Mouse (Mus musculus) liver, embryonic 15.5 days (tissue): ENCODE results near the gene Birc2. TPM values are rescaled to one million over a fixed set of nuclear protein-coding genes. Genes with fewer than 3 reads are reported as not detected.

Source experiments
- ATAC-seq: fragments of 200-750 bp; cut with Nextera tagmentation; 2 replicates; pipeline ENCODE4 v1.8.0; 2017; ENCODE audit warnings: moderate number of reproducible peaks, mild to moderate bottlenecking, moderate library complexity; ENCODE audit not compliant: insufficient read depth
- H3K27ac ChIP-seq: fragments of 300-500 bp; sonication (generic); replicated peaks from 2 replicates; pipeline ENCODE4 v1.5.1; 2015; ENCODE audit warnings: mild to moderate bottlenecking, inconsistent platforms
- H3K27me3 ChIP-seq: fragments of 300-500 bp; sonication (generic); 2 replicates; pipeline ENCODE4 v1.6.1; 2015; ENCODE audit warnings: mild to moderate bottlenecking, inconsistent platforms
- H3K36me3 ChIP-seq: fragments of 300-500 bp; sonication (generic); replicated peaks from 2 replicates; pipeline ENCODE4 v1.6.1; 2015; ENCODE audit warnings: moderate library complexity, mild to moderate bottlenecking, inconsistent platforms
- H3K4me1 ChIP-seq: fragments of 300-500 bp; sonication (generic); replicated peaks from 2 replicates; pipeline ENCODE4 v1.6.1; 2015; ENCODE audit warnings: inconsistent platforms
- H3K4me2 ChIP-seq: fragments of 300-500 bp; sonication (generic); 2 replicates; pipeline ENCODE4 v1.6.1; 2015; ENCODE audit warnings: moderate library complexity, mild to moderate bottlenecking, inconsistent platforms
- H3K4me3 ChIP-seq: fragments of 300-500 bp; sonication (generic); replicated peaks from 2 replicates; pipeline ENCODE4 v1.5.1; 2015; ENCODE audit warnings: mild to moderate bottlenecking, inconsistent platforms
- H3K9ac ChIP-seq: fragments of 300-500 bp; sonication (generic); 2 replicates; pipeline ENCODE4 v1.6.1; 2015; ENCODE audit warnings: moderate library complexity, mild to moderate bottlenecking, inconsistent platforms
- H3K9me3 ChIP-seq: fragments of 300-500 bp; sonication (generic); replicated peaks from 2 replicates; pipeline ENCODE4 v1.6.1; 2016; ENCODE audit warnings: inconsistent platforms
- WGBS: fragments of 180-500 bp; shearing (Covaris S2); methylation state at CpG from one replicate; pipeline ENCODE4 v1.1.7; 2015; ENCODE audit warnings: mixed read lengths; ENCODE audit not compliant: insufficient replicate concordance; 5-methylcytosine and 5-hydroxymethylcytosine counted together
- polyA plus RNA-seq: library from polyadenylated mRNA; unstranded; fragments of >200 nt; fragmentation: Nextera tagmentation; extraction: Ambion mirVana; gene quantifications from 2 replicates; pipeline ENCODE4 v1.2.1, GENCODE M21; 2015

The Birc2 gene
- polyA plus RNA-seq, 1 experiment from 2014 or later = 13.0 TPM

DNA sequence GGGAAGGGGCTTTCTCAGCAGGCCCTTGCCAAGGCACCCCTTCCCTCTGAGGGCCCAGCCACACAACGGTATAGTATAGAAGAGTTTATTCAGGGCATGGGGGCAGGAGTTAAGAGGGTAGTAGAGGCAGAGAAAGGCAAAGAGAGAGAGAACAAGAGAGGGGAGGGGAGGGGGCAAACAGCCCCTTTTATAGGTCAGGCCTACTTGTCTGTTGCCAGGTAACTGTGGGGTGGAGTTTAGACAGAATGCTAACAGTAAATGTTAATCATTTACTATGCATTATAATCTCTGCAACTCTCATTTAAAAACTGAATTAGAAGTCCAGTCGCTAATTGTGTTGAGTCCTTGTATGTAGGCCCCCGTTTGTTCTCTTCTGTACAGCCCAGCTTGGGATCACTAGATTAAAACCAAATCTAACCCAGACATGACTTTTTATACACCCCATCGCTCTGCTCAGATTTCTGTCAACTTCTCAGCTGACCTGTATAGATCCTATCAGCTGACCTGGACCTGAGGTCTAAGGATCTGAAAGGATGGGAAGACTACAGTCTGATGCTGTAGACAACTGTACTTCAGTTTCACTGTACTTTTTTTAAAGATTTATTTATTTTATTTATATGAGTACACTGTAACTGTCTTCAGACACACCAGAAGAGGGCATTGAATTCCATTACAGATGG lies 8.5 kb upstream of the Birc2 start:
- no peak for ATAC-seq
- Histone ChIP-seq H3K36me3 (peaks cover 16% of the 10 kb centered on the region; the same call in 1 of the 2 replicates), H3K4me1 (no peaks in the 10 kb centered on the region), H3K27me3 (no peaks in the 10 kb centered on the region), H3K4me2 (no peak overlapping the region), H3K9me3 (no peaks in the 10 kb centered on the region), H3K9ac (no peak overlapping the region), H3K4me3 (no peak overlapping the region), H3K27ac (no peak overlapping the region)
- 69% methylated on average over 4 of the region's 4 CpGs for WGBS

DNA sequence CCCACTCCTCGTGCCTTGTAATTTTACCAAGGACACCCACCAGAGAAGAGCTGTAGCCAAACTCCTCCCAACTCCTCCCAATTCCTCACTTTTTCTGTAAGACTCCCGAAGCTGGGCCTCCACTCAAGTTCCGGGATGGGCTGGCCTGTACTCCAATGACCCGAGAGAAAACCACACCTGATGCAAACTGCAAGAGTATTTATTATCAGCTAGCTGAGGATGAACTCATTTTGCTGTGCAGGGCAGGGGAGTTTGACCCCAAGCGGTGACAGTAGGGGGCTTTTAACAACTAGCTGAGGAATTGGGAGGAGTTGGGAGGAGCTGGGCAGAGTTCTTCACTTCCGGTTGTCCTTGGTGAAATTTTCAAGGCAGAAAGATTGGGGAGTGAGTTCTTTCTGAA lies 4.4 kb upstream of the Birc2 start:
- H3K4me2 ChIP-seq = no peak overlapping the region
- no peaks in the 10 kb centered on the region for H3K27me3 ChIP-seq
- no peaks in the 10 kb centered on the region for H3K36me3 ChIP-seq
- no peak overlapping the region for H3K4me3 ChIP-seq
- 74% methylated on average over 6 of the region's 6 CpGs for WGBS
- H3K4me1 ChIP-seq = peaks cover 11% of the 10 kb centered on the region
- no peak for ATAC-seq
- H3K27ac ChIP-seq = no peak overlapping the region
- no peak overlapping the region for H3K9ac ChIP-seq
- H3K9me3 ChIP-seq = no peaks in the 10 kb centered on the region

DNA sequence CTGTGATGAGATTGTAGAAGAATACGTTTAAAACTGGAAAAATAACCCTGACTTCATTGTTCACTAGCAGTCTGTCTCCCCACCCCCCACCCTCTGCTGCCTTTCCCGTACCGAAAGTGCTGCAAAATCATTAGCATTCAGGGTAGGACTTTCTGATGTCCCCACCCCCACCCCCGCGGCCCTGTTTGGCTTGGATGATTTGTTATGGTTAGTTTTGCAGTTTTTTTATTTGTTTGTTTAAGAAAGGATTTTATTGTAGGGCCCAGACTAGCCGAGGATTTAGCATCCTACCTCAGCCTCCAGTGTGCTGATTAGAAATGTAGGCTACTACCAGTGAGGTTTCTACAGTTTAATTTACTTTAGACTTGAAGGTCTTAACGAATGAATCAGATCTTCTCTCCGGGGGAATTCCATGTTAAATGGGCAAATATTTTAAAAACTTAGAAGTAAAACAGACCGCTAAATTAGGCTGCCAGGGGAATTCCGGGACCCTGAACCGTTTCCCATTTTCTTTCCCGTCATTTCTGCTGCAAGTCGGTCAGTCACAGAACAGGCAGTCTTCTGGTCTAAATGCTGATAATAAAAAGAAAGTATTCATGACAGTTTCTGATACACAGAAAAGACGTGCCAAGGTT lies 1.1 kb upstream of the Birc2 start:
- peak overlapping the region; percentile 79 for H3K4me3 ChIP-seq
- peak overlapping the region; percentile 83 for H3K9ac ChIP-seq
- peaks cover 16% of the 10 kb centered on the region for H3K36me3 ChIP-seq
- peak overlapping the region; percentile 88 for H3K4me2 ChIP-seq
- no peaks in the 10 kb centered on the region for H3K9me3 ChIP-seq
- H3K27me3 ChIP-seq = no peaks in the 10 kb centered on the region
- no peak for ATAC-seq
- peaks cover 24% of the 10 kb centered on the region for H3K4me1 ChIP-seq
- H3K27ac ChIP-seq = peak overlapping the region; percentile 99
- WGBS = 24% methylated on average over 14 of the region's 14 CpGs

DNA sequence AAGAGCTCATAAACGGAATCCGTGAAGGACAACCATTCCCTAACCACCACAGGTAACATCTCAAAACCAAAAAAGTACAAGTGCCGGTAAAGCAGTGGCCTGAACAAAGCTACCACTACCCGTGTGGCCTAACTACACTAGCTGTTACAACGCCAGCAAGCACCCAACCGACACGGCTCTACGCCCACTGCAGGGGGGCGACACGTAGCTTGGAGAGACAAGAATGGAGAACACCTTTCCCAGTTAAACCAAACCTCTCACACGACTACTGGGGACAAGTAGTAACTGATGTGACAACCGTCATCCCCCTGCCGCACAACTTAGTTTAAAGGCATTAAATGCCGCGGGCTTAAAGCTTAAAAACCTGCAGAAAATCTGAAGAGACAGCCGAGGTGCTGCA lies 533 bp downstream of the Birc2 start:
- Histone ChIP-seq H3K9ac (peak overlapping the region; percentile 83), H3K4me1 (peaks cover 38% of the 10 kb centered on the region), H3K27me3 (no peaks in the 10 kb centered on the region), H3K4me3 (peak overlapping the region; percentile 79), H3K27ac (peak overlapping the region; percentile 99), H3K36me3 (peaks cover 16% of the 10 kb centered on the region), H3K9me3 (no peaks in the 10 kb centered on the region), H3K4me2 (peak overlapping the region; percentile 88)
- under 1% methylated on average over 16 of the region's 16 CpGs for WGBS
- ATAC-seq = peak; percentile 36

DNA sequence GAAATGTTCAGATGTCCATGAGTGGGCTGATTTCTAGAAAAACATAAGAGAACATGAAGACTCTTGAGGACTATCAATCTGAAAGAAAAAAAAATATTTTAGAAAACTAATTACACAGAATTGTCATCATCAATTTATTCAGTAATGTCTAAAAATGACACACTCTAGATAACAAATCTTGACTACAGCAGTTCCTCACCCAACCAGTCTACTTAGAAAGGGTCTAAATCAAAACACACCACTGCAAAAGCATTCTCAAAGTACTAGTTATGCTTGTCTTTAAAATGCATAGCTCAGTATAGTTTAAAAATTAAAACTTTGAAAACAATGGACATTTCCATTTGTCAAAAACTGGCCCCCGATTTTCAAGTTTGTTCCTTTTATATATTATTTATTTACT lies 1.6 kb downstream of the Birc2 start:
- Histone ChIP-seq H3K4me2 (peak overlapping the region; percentile 88; the same call in 1 of the 2 replicates), H3K4me1 (peaks cover 41% of the 10 kb centered on the region), H3K36me3 (peaks cover 16% of the 10 kb centered on the region), H3K4me3 (no peak overlapping the region; the same call in 1 of the 2 replicates), H3K9ac (no peak overlapping the region), H3K9me3 (no peaks in the 10 kb centered on the region), H3K27ac (no peak overlapping the region), H3K27me3 (no peaks in the 10 kb centered on the region)
- 63% methylated on average over 1 of the region's 1 CpGs for WGBS
- no peak for ATAC-seq

DNA sequence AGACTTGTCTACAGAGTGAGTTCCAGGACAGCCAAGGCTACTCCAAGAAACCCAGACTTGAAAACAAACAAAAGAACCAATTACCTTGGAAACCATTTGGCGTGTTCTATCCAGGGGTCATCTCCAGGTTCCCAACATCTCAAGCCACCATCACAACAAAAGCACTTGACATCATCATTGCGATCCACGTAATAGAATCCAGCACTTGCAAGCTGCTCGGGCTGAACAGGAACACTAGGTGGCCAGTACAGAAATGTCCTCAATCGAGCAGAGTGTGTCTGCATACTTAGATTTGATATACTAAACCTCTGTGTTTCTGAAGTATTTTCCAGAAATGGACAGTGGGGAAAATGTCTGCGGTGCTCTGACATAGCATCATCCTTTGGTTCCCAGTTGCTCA lies 3.4 kb downstream of the Birc2 start:
- H3K27ac ChIP-seq = no peak overlapping the region

DNA sequence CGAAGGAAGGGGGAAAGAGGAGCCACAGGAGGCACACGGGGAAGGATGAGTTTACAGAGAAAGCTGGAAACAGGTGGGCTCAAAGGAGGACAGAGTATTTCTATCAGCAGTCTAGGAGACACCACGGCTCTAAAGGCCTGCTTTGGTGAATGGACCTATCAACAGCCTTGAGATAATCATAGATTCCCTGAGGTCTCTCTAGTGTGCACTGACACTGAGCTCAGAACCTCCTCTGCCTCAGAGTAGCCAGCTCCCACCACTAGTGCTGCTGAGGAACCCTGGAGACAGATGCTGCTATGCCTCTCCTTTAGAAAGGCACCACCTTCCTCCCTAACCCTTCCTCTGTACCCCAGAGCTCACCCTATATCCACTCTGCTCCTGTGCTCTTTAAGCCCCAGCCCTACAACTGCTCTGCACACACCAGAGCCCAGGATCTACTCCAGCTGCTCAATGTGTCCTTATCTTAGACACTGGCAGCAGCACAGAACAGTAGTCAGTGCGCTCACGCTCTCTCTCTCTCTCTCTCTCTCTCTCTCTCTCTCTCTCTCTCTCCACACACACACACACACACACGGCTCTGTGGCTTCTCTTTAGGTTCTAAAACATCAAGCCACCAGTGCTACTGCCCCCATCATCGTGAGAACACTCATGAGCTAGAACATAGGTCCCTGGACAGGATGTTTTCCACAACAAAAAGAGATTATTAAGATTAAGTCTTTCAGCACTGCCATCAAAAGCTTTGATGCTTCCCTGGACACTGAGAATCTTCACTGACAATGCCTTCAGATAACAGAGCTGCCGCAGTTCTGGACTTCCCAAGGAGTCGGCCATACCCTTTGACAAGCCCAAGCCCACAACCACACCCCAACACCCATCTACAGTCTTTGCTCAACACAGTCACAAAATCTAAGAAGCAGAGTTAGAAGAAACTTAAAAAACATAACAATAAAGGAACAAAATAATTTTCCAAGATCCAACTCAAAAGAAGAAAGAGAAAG lies 7.0 kb downstream of the Birc2 start:
- peaks cover 25% of the 10 kb centered on the region for H3K36me3 ChIP-seq
- H3K4me3 ChIP-seq = peak overlapping the region; percentile 22
- peaks cover 70% of the 10 kb centered on the region for H3K4me1 ChIP-seq
- H3K4me2 ChIP-seq = peak overlapping the region; percentile 59
- ATAC-seq = peak; percentile 95
- H3K9me3 ChIP-seq = no peaks in the 10 kb centered on the region
- H3K27ac ChIP-seq = peak overlapping the region; percentile 83
- no peaks in the 10 kb centered on the region for H3K27me3 ChIP-seq
- 29% methylated on average over 9 of the region's 9 CpGs for WGBS
- H3K9ac ChIP-seq = peak overlapping the region; percentile 53; the same call in 1 of the 2 replicates

More for the DNA sequence above, 3.4 kb downstream of the Birc2 start:
- Histone ChIP-seq H3K4me1 (peaks cover 59% of the 10 kb centered on the region), H3K9me3 (no peaks in the 10 kb centered on the region), H3K9ac (no peak overlapping the region), H3K4me3 (no peak overlapping the region), H3K27me3 (no peaks in the 10 kb centered on the region), H3K36me3 (peaks cover 16% of the 10 kb centered on the region), H3K4me2 (peak overlapping the region; percentile 42)
- WGBS = 79% methylated on average over 6 of the region's 6 CpGs
- no peak for ATAC-seq

DNA sequence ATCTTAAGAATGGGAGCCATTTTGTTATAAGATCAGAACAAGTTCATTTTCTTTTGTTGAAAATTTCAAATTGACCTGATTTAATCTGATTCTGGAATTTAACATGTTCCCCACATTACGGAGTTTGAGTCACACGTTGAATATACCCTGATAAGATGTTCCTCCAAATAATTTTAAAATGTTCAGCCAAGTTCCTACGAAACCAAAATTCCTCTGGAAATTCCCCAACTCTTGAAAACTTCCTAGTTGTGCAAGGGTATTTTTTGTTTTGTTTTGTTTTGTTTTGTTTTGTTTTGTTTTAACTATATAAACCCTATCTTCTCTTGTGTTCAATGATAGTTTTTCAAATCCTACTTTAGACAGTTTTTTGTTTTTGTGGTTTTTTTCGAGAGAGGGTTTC lies 8.2 kb downstream of the Birc2 start:
- H3K27me3 ChIP-seq = no peaks in the 10 kb centered on the region
- peaks cover 67% of the 10 kb centered on the region for H3K4me1 ChIP-seq
- no peak overlapping the region for H3K4me2 ChIP-seq
- H3K27ac ChIP-seq = peak overlapping the region; percentile 83; the same call in 1 of the 2 replicates
- WGBS = 68% methylated on average over 4 of the region's 4 CpGs
- ATAC-seq = no peak
- H3K9ac ChIP-seq = no peak overlapping the region
- H3K9me3 ChIP-seq = no peaks in the 10 kb centered on the region
- H3K4me3 ChIP-seq = no peak overlapping the region
- H3K36me3 ChIP-seq = peaks cover 17% of the 10 kb centered on the region

DNA sequence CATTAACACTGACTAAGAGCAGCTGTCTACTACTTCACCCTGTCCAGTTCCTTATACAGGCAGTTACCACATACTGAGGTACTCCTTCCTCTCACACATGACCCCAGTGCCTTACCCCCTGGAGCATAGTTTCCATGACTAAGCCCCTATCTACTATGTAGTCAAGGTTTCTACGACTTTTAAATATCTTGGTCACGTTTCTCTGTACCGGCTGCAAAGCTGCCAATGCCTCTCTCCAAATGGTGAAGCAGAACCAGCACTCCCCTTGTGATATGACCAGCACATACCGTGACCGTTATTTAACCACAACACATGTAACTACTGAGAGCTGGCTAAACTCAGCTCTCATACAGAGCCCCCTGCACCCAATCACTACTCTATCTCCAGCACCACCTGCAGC lies 11.9 kb downstream of the Birc2 start:
- no peak overlapping the region for H3K4me2 ChIP-seq
- H3K4me3 ChIP-seq = no peak overlapping the region
- no peak overlapping the region for H3K27ac ChIP-seq
- no peaks in the 10 kb centered on the region for H3K27me3 ChIP-seq
- H3K9me3 ChIP-seq = no peaks in the 10 kb centered on the region
- H3K9ac ChIP-seq = no peak overlapping the region
- peaks cover 21% of the 10 kb centered on the region for H3K36me3 ChIP-seq
- H3K4me1 ChIP-seq = peaks cover 40% of the 10 kb centered on the region
- WGBS = 57% methylated on average over 5 of the region's 5 CpGs
- ATAC-seq = peak; percentile 19; the same call in 1 of the 2 replicates

DNA sequence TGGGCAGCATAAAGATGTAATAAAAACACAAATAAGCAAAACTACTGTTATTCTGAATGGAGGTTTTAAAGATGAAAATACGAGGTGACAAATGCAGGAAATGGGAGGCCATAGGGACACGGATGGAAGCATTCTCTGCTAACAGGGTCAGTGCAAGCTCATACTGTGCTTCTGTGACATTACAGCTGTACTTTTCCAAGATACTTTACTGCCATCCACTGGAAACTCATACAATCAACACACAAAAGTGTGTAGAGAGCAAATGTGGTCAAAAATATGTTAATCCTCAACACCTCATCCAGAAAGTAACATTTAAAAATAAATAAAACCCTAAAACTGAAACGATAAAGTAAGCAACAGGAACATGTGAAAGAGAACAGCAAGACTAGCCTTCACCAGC lies 14.1 kb downstream of the Birc2 start:
- Histone ChIP-seq H3K9me3 (no peaks in the 10 kb centered on the region), H3K36me3 (peaks cover 41% of the 10 kb centered on the region), H3K27me3 (no peaks in the 10 kb centered on the region), H3K4me2 (no peak overlapping the region), H3K27ac (no peak overlapping the region), H3K4me1 (peaks cover 22% of the 10 kb centered on the region), H3K4me3 (no peak overlapping the region), H3K9ac (no peak overlapping the region)
- ATAC-seq = no peak
- WGBS = 56% methylated on average over 3 of the region's 3 CpGs

DNA sequence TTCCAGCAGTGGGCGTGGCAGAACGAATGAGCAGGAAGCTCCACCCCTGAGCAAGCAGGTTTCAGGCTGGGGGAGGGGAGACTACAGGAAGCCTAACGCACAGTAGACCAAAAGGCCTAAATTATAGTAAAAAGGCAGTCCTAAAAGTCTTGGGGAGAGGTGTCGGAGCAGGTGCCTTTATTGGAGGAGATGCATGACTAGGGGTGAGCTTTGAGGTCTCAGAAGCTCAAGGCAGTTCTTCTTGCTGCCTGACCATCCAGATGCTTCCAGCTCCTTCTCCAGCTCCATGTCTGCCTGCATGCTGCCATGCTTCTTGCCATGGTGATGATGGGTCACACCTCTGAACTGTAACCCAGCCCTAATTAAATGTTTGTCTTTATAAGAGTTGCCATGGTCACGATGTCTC lies 31.8 kb downstream of the Birc2 start:
- WGBS = 49% methylated on average over 5 of the region's 5 CpGs
- Histone ChIP-seq H3K27ac (no peak overlapping the region), H3K9me3 (no peaks in the 10 kb centered on the region), H3K9ac (no peak overlapping the region), H3K4me2 (peak overlapping the region; percentile 31), H3K4me1 (peaks cover 3% of the 10 kb centered on the region; the same call in 1 of the 2 replicates), H3K36me3 (no peaks in the 10 kb centered on the region), H3K4me3 (peak overlapping the region; percentile 6), H3K27me3 (no peaks in the 10 kb centered on the region)
- ATAC-seq = peak; percentile 34
